Mouse (Mus musculus) T-cell, adult 2 months (primary cell): ENCODE results near the gene Kxd1.

Experiments
- DNase-seq: peaks from one replicate; pipeline ENCODE4 v3.0.0; 2022; ENCODE audit warnings: low spot score

Gene Kxd1

GRCm38 (mm10) chr8:70467907-70468306 is 59.8 kb downstream of the Kxd1 start:
- DNase-seq = no peak

- DNase-seq = no peak
Measured at GRCm38 (mm10) chr8:70467229-70467725, 60.5 kb downstream of the Kxd1 start.

- DNase-seq = no peak
Measured at GRCm38 (mm10) chr8:70466771-70467170, 61.0 kb downstream of the Kxd1 start.

DNA sequence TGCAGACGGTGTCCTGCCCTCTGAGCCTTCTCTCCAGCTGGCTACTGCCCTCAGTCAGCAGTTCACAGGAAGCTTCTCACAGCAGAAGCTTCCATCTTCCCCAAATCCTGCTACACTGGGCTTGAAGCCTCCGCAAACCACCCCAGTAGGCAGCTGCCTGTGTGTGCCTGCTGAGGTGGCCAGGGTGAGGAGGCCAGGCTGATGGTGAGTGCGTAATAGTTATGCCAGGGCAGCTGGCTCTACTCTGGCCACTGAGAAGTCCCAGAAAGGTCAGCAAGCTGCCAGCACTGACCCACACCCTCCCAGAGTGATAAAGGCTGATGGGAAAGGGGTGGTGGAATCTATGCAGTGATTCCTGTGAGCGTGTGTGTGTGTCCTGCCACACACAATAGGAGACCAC is 61.5 kb downstream of the Kxd1 start:
- DNase-seq = no peak

GRCm38 (mm10) chr8:70465701-70466100 is 62.1 kb downstream of the Kxd1 start:
- no peak for DNase-seq

GRCm38 (mm10) chr8:70464162-70464561 is 63.6 kb downstream of the Kxd1 start:
- DNase-seq = no peak

GRCm38 (mm10) chr8:70463306-70463705 is 64.5 kb downstream of the Kxd1 start:
- DNase-seq = no peak

DNA sequence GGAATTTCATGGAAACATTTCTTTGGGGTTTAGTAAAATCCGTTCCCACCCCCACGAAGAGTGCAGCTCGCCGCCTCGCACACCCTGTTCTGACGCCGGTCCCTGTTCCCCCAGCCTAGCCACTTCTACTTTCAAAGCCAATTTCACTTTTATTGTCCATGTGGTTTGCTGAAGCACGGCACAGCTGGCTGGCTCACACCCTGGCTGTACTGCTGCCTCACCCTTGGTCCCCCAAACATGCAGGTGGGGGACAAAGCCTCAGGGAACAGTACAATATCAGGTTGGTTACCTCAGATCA is 65.3 kb downstream of the Kxd1 start:
- DNase-seq = no peak

DNA sequence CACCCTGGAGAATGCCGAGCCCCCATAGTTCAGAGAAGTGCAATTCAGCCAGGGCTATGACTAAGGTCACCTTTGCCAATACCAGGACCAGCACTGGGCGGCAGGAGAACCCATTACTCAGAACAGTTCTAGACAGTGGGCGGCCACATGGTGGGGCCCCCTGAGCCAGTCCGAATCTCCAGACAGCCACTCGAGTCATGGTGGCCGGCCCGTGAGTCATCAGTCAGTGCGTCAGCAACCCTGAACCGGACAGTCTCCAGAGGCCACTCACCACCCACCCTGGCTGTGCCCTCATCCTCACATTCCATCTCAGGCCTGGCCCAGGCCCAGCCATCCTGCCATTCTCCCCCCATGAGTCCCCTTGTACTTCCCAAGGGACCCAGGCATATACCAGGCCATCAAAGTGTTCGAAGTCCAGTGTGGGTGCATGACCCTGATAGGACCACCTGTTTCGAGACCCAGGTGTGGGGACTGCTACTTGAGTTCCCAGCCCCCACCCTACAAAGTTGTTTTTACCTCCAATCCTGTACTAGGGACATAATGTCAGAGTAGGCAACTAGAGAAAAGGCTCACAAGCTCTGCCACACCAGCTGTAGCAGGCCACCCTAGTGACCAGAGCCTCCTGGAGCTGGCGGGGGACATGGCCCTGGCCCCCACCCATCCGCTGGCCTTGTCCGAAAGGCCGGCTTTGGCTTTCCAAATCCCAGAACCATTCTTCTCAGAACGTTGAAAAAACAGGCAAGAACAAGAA is 65.8 kb downstream of the Kxd1 start:
- no peak for DNase-seq

DNA sequence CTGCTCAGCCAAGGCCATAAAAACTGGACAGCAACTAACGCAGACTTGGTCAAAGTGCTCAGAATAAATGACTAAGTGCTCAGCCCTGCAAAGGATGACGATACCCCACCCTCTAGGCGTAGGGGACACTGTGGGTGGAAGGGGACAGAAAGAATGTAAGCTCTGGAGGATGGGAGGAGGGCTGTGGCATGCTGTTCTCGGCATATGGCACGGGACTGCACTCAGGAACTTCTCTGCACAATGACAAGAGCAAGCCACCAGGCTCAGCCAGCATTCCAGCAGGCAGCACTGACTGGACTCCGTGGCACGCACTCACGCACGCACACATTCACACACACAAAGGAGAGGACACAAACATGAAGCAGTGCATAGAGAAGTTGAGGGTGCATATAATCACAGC is 67.2 kb downstream of the Kxd1 start:
- no peak for DNase-seq

DNA sequence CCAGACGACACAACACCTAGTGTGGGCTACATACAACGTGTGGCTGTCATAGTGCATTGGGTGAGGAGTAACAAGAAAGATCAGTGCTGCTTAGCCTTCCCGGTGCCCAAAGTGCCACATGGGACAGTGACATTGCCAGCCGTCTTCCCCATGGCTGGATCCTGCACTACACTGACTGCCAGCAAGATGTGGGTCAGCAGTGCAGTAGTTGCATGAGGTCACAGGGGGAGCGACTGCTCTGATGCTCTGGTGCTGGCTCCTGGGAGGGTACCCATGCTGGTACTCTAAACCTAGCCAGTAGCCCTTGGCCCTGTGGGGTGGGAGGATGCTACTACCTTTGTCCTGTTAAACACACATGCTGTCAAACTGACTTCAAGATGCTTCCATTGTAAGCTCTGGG is 67.6 kb downstream of the Kxd1 start:
- DNase-seq = no peak

- DNase-seq = no peak
Measured at GRCm38 (mm10) chr8:70459636-70460035, 68.1 kb downstream of the Kxd1 start.

- DNase-seq = no peak
Measured at GRCm38 (mm10) chr8:70458462-70458861, 69.3 kb downstream of the Kxd1 start.
